Mouse (Mus musculus): ENCODE results near the gene Thbd. TPM values are rescaled to one million over a fixed set of nuclear protein-coding genes. Genes with fewer than 3 reads are reported as not detected.

The Thbd gene
- total and polyA plus RNA-seq, 2 experiments from 2014 or later: 11.1 to 24.2 TPM

- Histone ChIP-seq H3K27ac (ENCODE audit: low read depth, low read length) (no peak overlapping the region), H3K9ac (no peak overlapping the region), H3K4me3 (ENCODE audit: low read depth, low read length) (no peak overlapping the region), H3K9me3 (ENCODE audit: low read length) (no peaks in the 10 kb centered on the region), H3K4me1 (ENCODE audit: insufficient read depth) (no peaks in the 10 kb centered on the region), H3K27me3 (ENCODE audit: insufficient read depth, low read length) (peaks cover 7% of the 10 kb centered on the region), H3K36me3 (ENCODE audit: insufficient read depth) (no peaks in the 10 kb centered on the region), H3K4me2 (ENCODE audit: low read depth) (peak overlapping the region; percentile 95; the same call in 1 of the 2 replicates)
- WGBS: 81% methylated on average over 1 of the region's 1 CpGs
- no peak for TF ChIP-seq CTCF (IDR thresholded peaks at IDR 0.05; ENCODE audit: low read depth)
- ATAC-seq (no peak), DNase-seq (no peak)
These were observed 10.2 kb downstream of the Thbd start for GRCm38 (mm10) chr2:148397784-148398100.

- H3K4me1 ChIP-seq (ENCODE audit: insufficient read depth): no peaks in the 10 kb centered on the region
- no peak overlapping the region for H3K9ac ChIP-seq
- H3K4me3 ChIP-seq (ENCODE audit: low read depth, low read length): no peak overlapping the region
- H3K4me2 ChIP-seq (ENCODE audit: low read depth): peak overlapping the region; percentile 95
- H3K27ac ChIP-seq (ENCODE audit: low read depth, low read length): no peak overlapping the region
- DNase-seq (no peak), ATAC-seq (peak; percentile 14; the same call in 1 of the 2 replicates)
- peaks cover 7% of the 10 kb centered on the region for H3K27me3 ChIP-seq (ENCODE audit: insufficient read depth, low read length)
- no peaks in the 10 kb centered on the region for H3K36me3 ChIP-seq (ENCODE audit: insufficient read depth)
- TF ChIP-seq CTCF (IDR thresholded peaks at IDR 0.05; ENCODE audit: low read depth): no peak
- 72% methylated on average over 11 of the region's 11 CpGs for WGBS
- no peaks in the 10 kb centered on the region for H3K9me3 ChIP-seq (ENCODE audit: low read length)
These were observed 10.8 kb downstream of the Thbd start for GRCm38 (mm10) chr2:148397015-148397783.

- TF ChIP-seq CTCF (IDR thresholded peaks at IDR 0.05; ENCODE audit: low read depth): no peak
- ATAC-seq (no peak), DNase-seq (no peak)
- Histone ChIP-seq H3K4me1 (ENCODE audit: insufficient read depth) (no peaks in the 10 kb centered on the region), H3K27me3 (ENCODE audit: insufficient read depth, low read length) (peaks cover 7% of the 10 kb centered on the region), H3K4me3 (ENCODE audit: low read depth, low read length) (peak overlapping the region; percentile 58), H3K4me2 (ENCODE audit: low read depth) (peak overlapping the region; percentile 95), H3K9ac (no peak overlapping the region), H3K36me3 (ENCODE audit: insufficient read depth) (no peaks in the 10 kb centered on the region), H3K27ac (ENCODE audit: low read depth, low read length) (no peak overlapping the region), H3K9me3 (ENCODE audit: low read length) (no peaks in the 10 kb centered on the region)
- WGBS: 64% methylated on average over 10 of the region's 10 CpGs
These were observed 11.8 kb downstream of the Thbd start for GRCm38 (mm10) chr2:148396209-148396608.

GRCm38 (mm10) chr2:148395131-148396051 lies 12.6 kb downstream of the Thbd start, which contains the start of gene Sstr4:
Gene Sstr4, plus strand, starts transcription at chr2:148395344.
- Histone ChIP-seq H3K4me1 (ENCODE audit: insufficient read depth) (no peaks in the 10 kb centered on the region), H3K9me3 (ENCODE audit: low read length) (no peaks in the 10 kb centered on the region), H3K27me3 (ENCODE audit: insufficient read depth, low read length) (peaks cover 7% of the 10 kb centered on the region), H3K9ac (peak within 1 kb of the TSS; percentile 60), H3K27ac (ENCODE audit: low read depth, low read length) (no peak within 1 kb of the TSS), H3K4me3 (ENCODE audit: low read depth, low read length) (peak within 1 kb of the TSS; percentile 58), H3K36me3 (ENCODE audit: insufficient read depth) (no peaks in the 10 kb centered on the region), H3K4me2 (ENCODE audit: low read depth) (peak within 1 kb of the TSS; percentile 95)
- ATAC-seq (peak; percentile 88), DNase-seq (peak; percentile 66)
- 4% methylated on average over 83 of the region's 83 CpGs for WGBS
- peak; percentile 86 for TF ChIP-seq CTCF (IDR thresholded peaks at IDR 0.05; ENCODE audit: low read depth)

GRCm38 (mm10) chr2:148393846-148394245 lies 14.1 kb downstream of the Thbd start:
- DNase-seq (no peak), ATAC-seq (no peak)
- H3K27ac ChIP-seq (ENCODE audit: low read depth, low read length): no peak overlapping the region
- no peaks in the 10 kb centered on the region for H3K36me3 ChIP-seq (ENCODE audit: insufficient read depth)
- no peaks in the 10 kb centered on the region for H3K4me1 ChIP-seq (ENCODE audit: insufficient read depth)
- peaks cover 7% of the 10 kb centered on the region for H3K27me3 ChIP-seq (ENCODE audit: insufficient read depth, low read length)
- no peak overlapping the region for H3K9ac ChIP-seq
- no peaks in the 10 kb centered on the region for H3K9me3 ChIP-seq (ENCODE audit: low read length)
- H3K4me3 ChIP-seq (ENCODE audit: low read depth, low read length): no peak overlapping the region
- no peak for TF ChIP-seq CTCF (IDR thresholded peaks at IDR 0.05; ENCODE audit: low read depth)
- H3K4me2 ChIP-seq (ENCODE audit: low read depth): no peak overlapping the region

GRCm38 (mm10) chr2:148393149-148393548 lies 14.8 kb downstream of the Thbd start:
- Histone ChIP-seq H3K27me3 (ENCODE audit: insufficient read depth, low read length) (peaks cover 7% of the 10 kb centered on the region), H3K9ac (no peak overlapping the region), H3K36me3 (ENCODE audit: insufficient read depth) (no peaks in the 10 kb centered on the region), H3K4me3 (ENCODE audit: low read depth, low read length) (no peak overlapping the region), H3K4me1 (ENCODE audit: insufficient read depth) (no peaks in the 10 kb centered on the region), H3K4me2 (ENCODE audit: low read depth) (no peak overlapping the region), H3K9me3 (ENCODE audit: low read length) (no peaks in the 10 kb centered on the region), H3K27ac (ENCODE audit: low read depth, low read length) (no peak overlapping the region)
- TF ChIP-seq CTCF (IDR thresholded peaks at IDR 0.05; ENCODE audit: low read depth): no peak
- DNase-seq (no peak), ATAC-seq (no peak)
- 79% methylated on average over 1 of the region's 1 CpGs for WGBS

All from forebrain, postnatal 0 days (tissue).